Mouse (Mus musculus) kidney, embryonic 15.5 days (tissue): ENCODE results near the gene Nsun5. TPM values are rescaled to one million over a fixed set of nuclear protein-coding genes. Genes with fewer than 3 reads are reported as not detected.

ENCODE experiments used
- ATAC-seq: fragments of 200-750 bp; cut with Nextera tagmentation; replicated peaks from 2 replicates; pipeline ENCODE4 v1.8.0; 2017; ENCODE audit warnings: moderate TSS enrichment; ENCODE audit not compliant: low FRiP score
- H3K27ac ChIP-seq: fragments of 300-500 bp; sonication (generic); 2 replicates; pipeline ENCODE4 v1.5.1; 2015; ENCODE audit warnings: mild to moderate bottlenecking, inconsistent platforms
- H3K27me3 ChIP-seq: fragments of 300-500 bp; sonication (generic); 2 replicates; pipeline ENCODE4 v1.6.1; 2015; ENCODE audit warnings: inconsistent platforms
- H3K36me3 ChIP-seq: fragments of 300-500 bp; sonication (generic); 2 replicates; pipeline ENCODE4 v1.6.1; 2015; ENCODE audit warnings: inconsistent platforms
- H3K4me1 ChIP-seq: fragments of 300-500 bp; sonication (generic); 2 replicates; pipeline ENCODE4 v1.6.1; 2015; ENCODE audit warnings: inconsistent platforms
- H3K4me2 ChIP-seq: fragments of 300-500 bp; sonication (generic); 2 replicates; pipeline ENCODE4 v1.6.1; 2015; ENCODE audit warnings: moderate library complexity, mild to moderate bottlenecking, inconsistent platforms
- H3K4me3 ChIP-seq: fragments of 300-500 bp; sonication (generic); replicated peaks from 2 replicates; pipeline ENCODE4 v1.5.1; 2015; ENCODE audit warnings: mild to moderate bottlenecking, inconsistent platforms
- H3K9ac ChIP-seq: fragments of 300-500 bp; sonication (generic); 2 replicates; pipeline ENCODE4 v1.6.1; 2015; ENCODE audit warnings: mild to moderate bottlenecking, inconsistent platforms
- H3K9me3 ChIP-seq: fragments of 300-500 bp; sonication (generic); replicated peaks from 2 replicates; pipeline ENCODE4 v1.6.1; 2016; ENCODE audit warnings: inconsistent platforms
- WGBS: fragments of 180-500 bp; shearing (Covaris S2); methylation state at CpG from one replicate; pipeline ENCODE4 v1.1.7; 2015; ENCODE audit warnings: mixed read lengths; 5-methylcytosine and 5-hydroxymethylcytosine counted together
- polyA plus RNA-seq: library from polyadenylated mRNA; unstranded; fragments of >200 nt; fragmentation: Nextera tagmentation; extraction: Ambion mirVana; gene quantifications from 2 replicates; pipeline ENCODE4 v1.2.1, GENCODE M21; 2015

The Nsun5 gene
- 35.0 and 39.5 TPM in 2 replicates for polyA plus RNA-seq

- H3K9ac ChIP-seq = peak within 1 kb of the TSS; percentile 90
- peak within 1 kb of the TSS; percentile 98 for H3K4me3 ChIP-seq
- peak within 1 kb of the TSS; percentile 86 for H3K4me2 ChIP-seq
- H3K27me3 ChIP-seq = no peaks in the 10 kb centered on the region
- H3K27ac ChIP-seq = peak within 1 kb of the TSS; percentile 90
- peaks cover 18% of the 10 kb centered on the region for H3K4me1 ChIP-seq
- ATAC-seq = peak; percentile 79
- under 1% methylated on average over 64 of the region's 64 CpGs for WGBS
- no peaks in the 10 kb centered on the region for H3K9me3 ChIP-seq
- H3K36me3 ChIP-seq = peaks cover 36% of the 10 kb centered on the region
Measured at GRCm38 (mm10) chr5:135369787-135370654, at the start of gene Nsun5. Gene Nsun5, plus strand, starts transcription at chr5:135369953.

DNA sequence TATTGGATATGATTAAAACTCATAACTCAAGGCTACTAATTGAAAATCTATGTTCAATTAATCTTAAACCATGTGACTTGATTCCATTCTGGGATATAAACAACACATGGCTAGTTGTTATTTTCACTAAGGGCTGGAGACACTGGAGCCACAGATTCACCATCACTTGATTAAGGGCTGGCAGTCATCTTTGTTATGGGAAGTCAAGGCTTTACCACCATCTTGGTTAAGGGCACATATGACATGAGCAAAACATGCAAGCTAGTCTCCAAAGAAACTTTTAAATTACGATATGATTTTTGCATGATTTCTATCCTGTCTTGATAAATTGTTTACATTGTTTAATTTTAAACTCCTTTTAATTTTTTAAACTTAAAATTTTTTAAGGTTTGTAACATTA lies 47.6 kb upstream of the Nsun5 start:
- Histone ChIP-seq H3K9ac (no peak overlapping the region), H3K4me1 (no peaks in the 10 kb centered on the region), H3K4me2 (no peak overlapping the region), H3K36me3 (no peaks in the 10 kb centered on the region), H3K27ac (no peak overlapping the region), H3K9me3 (no peaks in the 10 kb centered on the region), H3K4me3 (no peak overlapping the region), H3K27me3 (no peaks in the 10 kb centered on the region)
- no peak for ATAC-seq
- 91% methylated on average over 1 of the region's 1 CpGs for WGBS

DNA sequence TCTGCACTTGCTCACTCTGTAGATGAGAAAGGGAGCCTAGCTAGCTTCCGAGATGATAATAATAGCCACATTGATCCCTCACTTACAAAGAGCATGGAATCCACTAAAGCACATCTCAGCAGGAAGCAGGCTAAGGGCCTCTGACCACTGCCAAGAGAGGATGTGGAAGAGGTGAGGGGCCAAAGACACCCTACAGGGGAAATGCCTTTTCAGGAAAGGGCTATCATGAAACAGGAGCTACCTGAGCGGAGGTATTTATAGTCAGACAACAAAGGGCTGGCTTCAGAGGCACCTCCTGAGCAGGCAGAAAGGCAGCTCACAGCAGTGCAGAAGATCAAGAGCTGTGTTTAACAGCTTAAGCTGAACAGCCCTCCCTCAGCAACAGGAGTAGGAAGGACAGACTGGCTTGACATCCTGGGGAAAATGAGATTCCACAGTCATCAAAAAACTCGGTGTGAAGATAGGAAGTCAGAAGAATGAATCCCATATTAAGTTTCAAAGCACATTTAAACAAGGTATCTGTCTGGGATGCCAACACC lies 43.6 kb upstream of the Nsun5 start:
- Histone ChIP-seq H3K4me1 (no peaks in the 10 kb centered on the region), H3K9me3 (no peaks in the 10 kb centered on the region), H3K9ac (no peak overlapping the region), H3K4me3 (no peak overlapping the region), H3K27ac (no peak overlapping the region), H3K36me3 (no peaks in the 10 kb centered on the region), H3K27me3 (no peaks in the 10 kb centered on the region), H3K4me2 (no peak overlapping the region)
- 24% methylated on average over 3 of the region's 3 CpGs for WGBS
- ATAC-seq = no peak

DNA sequence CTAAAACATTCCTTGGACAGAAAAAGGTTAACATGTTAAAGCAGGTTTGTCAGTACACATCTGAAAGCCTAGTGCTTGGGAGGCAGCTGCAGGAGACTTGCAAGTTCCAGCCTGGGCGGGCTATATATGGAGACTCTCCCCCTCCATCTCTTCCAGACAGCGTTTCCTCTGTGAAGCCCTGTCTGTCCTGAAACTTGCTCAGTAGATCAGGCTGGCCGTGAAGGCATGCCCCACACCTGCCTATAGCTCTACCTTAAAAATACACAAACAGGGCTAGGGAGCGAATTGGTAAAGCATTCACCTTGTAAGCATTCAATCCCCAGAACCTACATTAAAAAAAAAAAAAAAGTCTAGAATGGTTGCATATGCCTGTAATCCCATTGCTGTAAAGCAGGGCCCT lies 40.3 kb upstream of the Nsun5 start:
- Histone ChIP-seq H3K4me2 (no peak overlapping the region), H3K9ac (no peak overlapping the region), H3K4me1 (no peaks in the 10 kb centered on the region), H3K4me3 (no peak overlapping the region), H3K36me3 (no peaks in the 10 kb centered on the region), H3K9me3 (no peaks in the 10 kb centered on the region), H3K27ac (no peak overlapping the region), H3K27me3 (no peaks in the 10 kb centered on the region)
- no peak for ATAC-seq
- 79% methylated on average over 4 of the region's 4 CpGs for WGBS

GRCm38 (mm10) chr5:135330201-135330600 lies 39.6 kb upstream of the Nsun5 start:
- no peaks in the 10 kb centered on the region for H3K27me3 ChIP-seq
- H3K9ac ChIP-seq = no peak overlapping the region
- no peak for ATAC-seq
- WGBS = 83% methylated on average over 5 of the region's 5 CpGs
- no peaks in the 10 kb centered on the region for H3K36me3 ChIP-seq
- H3K4me1 ChIP-seq = no peaks in the 10 kb centered on the region
- H3K4me2 ChIP-seq = no peak overlapping the region
- no peak overlapping the region for H3K4me3 ChIP-seq
- H3K9me3 ChIP-seq = no peaks in the 10 kb centered on the region
- H3K27ac ChIP-seq = no peak overlapping the region

GRCm38 (mm10) chr5:135331161-135331560 lies 38.6 kb upstream of the Nsun5 start:
- no peaks in the 10 kb centered on the region for H3K27me3 ChIP-seq
- H3K4me2 ChIP-seq = no peak overlapping the region
- no peaks in the 10 kb centered on the region for H3K9me3 ChIP-seq
- WGBS = 82% methylated on average over 6 of the region's 6 CpGs
- H3K27ac ChIP-seq = no peak overlapping the region
- no peak overlapping the region for H3K9ac ChIP-seq
- H3K36me3 ChIP-seq = no peaks in the 10 kb centered on the region
- no peak for ATAC-seq
- no peaks in the 10 kb centered on the region for H3K4me1 ChIP-seq
- H3K4me3 ChIP-seq = no peak overlapping the region

GRCm38 (mm10) chr5:135337575-135337974 lies 32.2 kb upstream of the Nsun5 start:
- ATAC-seq = no peak
- WGBS = 32% methylated on average over 3 of the region's 3 CpGs
- H3K9me3 ChIP-seq = no peaks in the 10 kb centered on the region

DNA sequence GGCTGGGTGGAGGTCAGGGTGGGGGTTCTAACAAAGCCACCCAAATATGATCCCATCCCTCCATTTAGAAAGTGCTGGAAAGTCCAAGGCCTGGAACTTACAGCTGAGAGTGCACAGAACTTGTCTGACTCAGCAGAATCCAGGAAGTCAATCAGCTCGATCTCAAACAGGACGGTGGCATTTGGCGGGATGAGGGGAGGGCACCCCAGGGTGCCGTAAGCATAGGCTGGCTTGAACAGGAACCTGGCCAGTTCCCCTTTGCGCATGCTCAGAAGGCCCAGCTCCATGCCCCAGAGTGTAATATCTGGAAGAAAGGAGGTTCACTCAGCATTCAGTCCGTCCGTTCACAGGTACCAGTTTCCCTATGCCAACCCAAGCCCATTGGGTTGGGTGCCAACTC lies 23.8 kb upstream of the Nsun5 start:
- Histone ChIP-seq H3K27me3 (peaks cover 3% of the 10 kb centered on the region; the same call in 1 of the 2 replicates), H3K9ac (no peak overlapping the region), H3K4me2 (no peak overlapping the region), H3K27ac (no peak overlapping the region), H3K4me1 (no peaks in the 10 kb centered on the region), H3K9me3 (no peaks in the 10 kb centered on the region), H3K4me3 (no peak overlapping the region), H3K36me3 (no peaks in the 10 kb centered on the region)
- no peak for ATAC-seq
- WGBS = 78% methylated on average over 7 of the region's 7 CpGs

More at GRCm38 (mm10) chr5:135337575-135337974, 32.2 kb upstream of the Nsun5 start:
- no peak overlapping the region for H3K27ac ChIP-seq
- H3K4me1 ChIP-seq = no peaks in the 10 kb centered on the region
- no peak overlapping the region for H3K4me3 ChIP-seq
- H3K36me3 ChIP-seq = no peaks in the 10 kb centered on the region
- no peaks in the 10 kb centered on the region for H3K27me3 ChIP-seq
- H3K4me2 ChIP-seq = no peak overlapping the region
- H3K9ac ChIP-seq = no peak overlapping the region

DNA sequence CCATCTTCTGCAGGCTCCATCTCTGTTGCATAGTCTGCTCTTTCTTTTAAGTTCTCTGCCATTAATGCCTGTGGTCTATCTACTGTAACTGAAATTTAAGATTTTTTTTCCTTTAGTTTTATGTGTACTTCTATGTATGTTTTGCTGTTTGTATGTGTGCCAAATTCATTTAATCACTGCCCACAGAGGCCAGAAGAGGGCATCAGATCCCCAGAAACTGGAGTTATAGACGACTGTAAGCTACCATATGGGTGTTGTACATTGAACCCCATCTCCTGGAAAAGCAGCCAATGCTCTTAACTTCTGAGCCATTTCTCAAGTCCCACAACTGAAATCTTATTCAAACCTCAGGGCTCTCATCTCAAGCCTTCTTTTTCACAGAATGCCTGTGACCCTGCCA lies 23.3 kb upstream of the Nsun5 start:
- no peaks in the 10 kb centered on the region for H3K9me3 ChIP-seq
- no peak for ATAC-seq
- no peak overlapping the region for H3K27ac ChIP-seq
- H3K4me3 ChIP-seq = no peak overlapping the region
- no peak overlapping the region for H3K9ac ChIP-seq
- 16% methylated on average over 1 of the region's 1 CpGs for WGBS
- H3K4me1 ChIP-seq = no peaks in the 10 kb centered on the region
- H3K4me2 ChIP-seq = no peak overlapping the region
- H3K36me3 ChIP-seq = no peaks in the 10 kb centered on the region
- peaks cover 3% of the 10 kb centered on the region; the same call in 1 of the 2 replicates for H3K27me3 ChIP-seq

- WGBS = 71% methylated on average over 4 of the region's 4 CpGs
Measured at GRCm38 (mm10) chr5:135347511-135348011, 22.2 kb upstream of the Nsun5 start.

GRCm38 (mm10) chr5:135349862-135350261 lies 19.9 kb upstream of the Nsun5 start, which contains the start of gene Fkbp6:
Gene Fkbp6, minus strand, starts transcription at chr5:135350044.
- H3K27me3 ChIP-seq = peaks cover 23% of the 10 kb centered on the region
- no peak for ATAC-seq
- H3K4me1 ChIP-seq = no peaks in the 10 kb centered on the region
- no peaks in the 10 kb centered on the region for H3K9me3 ChIP-seq
- no peaks in the 10 kb centered on the region for H3K36me3 ChIP-seq
- 89% methylated on average over 35 of the region's 35 CpGs for WGBS
- no peak within 1 kb of the TSS for H3K27ac ChIP-seq
- no peak within 1 kb of the TSS for H3K4me3 ChIP-seq
- H3K9ac ChIP-seq = no peak within 1 kb of the TSS
- no peak within 1 kb of the TSS for H3K4me2 ChIP-seq

More at GRCm38 (mm10) chr5:135347511-135348011, 22.2 kb upstream of the Nsun5 start:
- Histone ChIP-seq H3K9me3 (no peaks in the 10 kb centered on the region), H3K4me3 (no peak overlapping the region), H3K4me2 (no peak overlapping the region), H3K27ac (no peak overlapping the region), H3K27me3 (peaks cover 7% of the 10 kb centered on the region; the same call in 1 of the 2 replicates), H3K9ac (no peak overlapping the region), H3K36me3 (no peaks in the 10 kb centered on the region), H3K4me1 (no peaks in the 10 kb centered on the region)
- ATAC-seq = no peak

- H3K27me3 ChIP-seq = peaks cover 20% of the 10 kb centered on the region
- 82% methylated on average over 13 of the region's 13 CpGs for WGBS
Measured at GRCm38 (mm10) chr5:135351606-135352005, 18.1 kb upstream of the Nsun5 start.

More at GRCm38 (mm10) chr5:135351606-135352005, 18.1 kb upstream of the Nsun5 start:
- no peak overlapping the region for H3K27ac ChIP-seq
- no peaks in the 10 kb centered on the region for H3K4me1 ChIP-seq
- no peak overlapping the region for H3K9ac ChIP-seq
- no peaks in the 10 kb centered on the region for H3K9me3 ChIP-seq
- H3K4me2 ChIP-seq = no peak overlapping the region
- no peak for ATAC-seq
- H3K4me3 ChIP-seq = no peak overlapping the region
- no peaks in the 10 kb centered on the region for H3K36me3 ChIP-seq
